Mouse (Mus musculus): Measurements from ENCODE around the gene Esrp2.

Gene Esrp2

DNA sequence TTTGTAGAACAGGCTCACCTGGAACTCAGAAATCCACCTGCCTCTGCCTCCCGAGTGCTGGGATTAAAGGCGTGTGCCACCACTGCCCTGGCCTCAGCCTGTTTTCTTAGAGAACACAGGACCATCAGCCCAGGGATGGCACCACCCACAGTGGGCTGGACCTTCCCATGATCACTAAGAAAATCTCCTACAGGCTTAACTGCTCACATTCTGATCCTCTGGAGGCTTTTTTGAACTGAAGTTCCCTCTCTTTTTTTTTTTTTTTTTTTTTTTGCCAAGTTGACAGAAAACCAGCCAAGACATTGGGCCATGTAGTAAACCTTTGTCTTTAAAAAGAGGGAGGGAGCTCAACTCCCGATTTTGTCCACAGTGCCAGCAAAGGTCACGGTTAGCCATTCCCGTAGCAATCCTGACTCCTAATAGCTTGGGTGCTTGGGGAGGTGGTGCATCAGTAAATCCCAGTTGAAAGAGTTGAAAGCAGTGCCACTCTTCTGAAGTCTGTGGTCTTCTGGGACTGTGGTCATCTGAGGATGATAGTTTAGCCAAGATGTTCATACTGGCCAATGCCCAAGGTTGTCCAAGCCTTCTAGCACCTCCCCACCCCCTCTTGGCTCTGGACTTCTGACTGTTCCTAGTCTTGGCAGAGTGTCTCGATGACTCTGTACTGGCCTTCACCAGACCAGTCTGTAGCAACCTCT lies 11.2 kb upstream of the Esrp2 start:
- no peak for DNase-seq (ENCODE audit: low spot score)

GRCm38 (mm10) chr8:106146014-106146413 lies 9.2 kb upstream of the Esrp2 start:
- DNase-seq (ENCODE audit: low spot score) = no peak

DNA sequence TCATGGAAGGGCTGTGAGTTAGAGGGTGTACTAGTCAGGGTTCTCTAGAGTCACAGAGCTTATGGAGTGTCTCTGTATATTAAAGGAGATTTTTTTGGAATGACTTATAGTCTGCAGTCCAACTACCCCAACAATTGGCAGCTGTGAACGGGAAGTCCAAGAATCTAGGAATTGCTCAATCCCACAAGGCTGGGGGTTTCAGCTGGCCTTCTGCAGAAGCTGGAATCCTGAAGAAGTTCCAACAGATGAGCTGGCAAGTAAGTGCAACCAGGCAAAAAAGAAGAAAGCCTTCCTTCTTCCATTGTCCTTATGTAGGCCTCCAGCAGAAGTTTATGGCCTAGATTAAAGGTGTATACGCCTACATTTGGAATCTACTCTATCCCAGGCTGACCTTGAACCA lies 8.6 kb upstream of the Esrp2 start:
- no peak for DNase-seq (ENCODE audit: low spot score)

GRCm38 (mm10) chr8:106140769-106141168 lies 4.0 kb upstream of the Esrp2 start:
- peak; percentile 82 for DNase-seq (ENCODE audit: low spot score)

- no peak for DNase-seq (ENCODE audit: low spot score)
Observed at GRCm38 (mm10) chr8:106140191-106140590, 3.4 kb upstream of the Esrp2 start.

GRCm38 (mm10) chr8:106138616-106139015 lies 1.8 kb upstream of the Esrp2 start:
- DNase-seq (ENCODE audit: low spot score) = no peak

GRCm38 (mm10) chr8:106137906-106138477 lies 1.2 kb upstream of the Esrp2 start:
- DNase-seq (ENCODE audit: low spot score) = no peak

- no peak for DNase-seq (ENCODE audit: low spot score)
Observed at GRCm38 (mm10) chr8:106137218-106137905, 588 bp upstream of the Esrp2 start.

GRCm38 (mm10) chr8:106135672-106136071 lies 1.1 kb downstream of the Esrp2 start:
- no peak for DNase-seq (ENCODE audit: low spot score)

DNA sequence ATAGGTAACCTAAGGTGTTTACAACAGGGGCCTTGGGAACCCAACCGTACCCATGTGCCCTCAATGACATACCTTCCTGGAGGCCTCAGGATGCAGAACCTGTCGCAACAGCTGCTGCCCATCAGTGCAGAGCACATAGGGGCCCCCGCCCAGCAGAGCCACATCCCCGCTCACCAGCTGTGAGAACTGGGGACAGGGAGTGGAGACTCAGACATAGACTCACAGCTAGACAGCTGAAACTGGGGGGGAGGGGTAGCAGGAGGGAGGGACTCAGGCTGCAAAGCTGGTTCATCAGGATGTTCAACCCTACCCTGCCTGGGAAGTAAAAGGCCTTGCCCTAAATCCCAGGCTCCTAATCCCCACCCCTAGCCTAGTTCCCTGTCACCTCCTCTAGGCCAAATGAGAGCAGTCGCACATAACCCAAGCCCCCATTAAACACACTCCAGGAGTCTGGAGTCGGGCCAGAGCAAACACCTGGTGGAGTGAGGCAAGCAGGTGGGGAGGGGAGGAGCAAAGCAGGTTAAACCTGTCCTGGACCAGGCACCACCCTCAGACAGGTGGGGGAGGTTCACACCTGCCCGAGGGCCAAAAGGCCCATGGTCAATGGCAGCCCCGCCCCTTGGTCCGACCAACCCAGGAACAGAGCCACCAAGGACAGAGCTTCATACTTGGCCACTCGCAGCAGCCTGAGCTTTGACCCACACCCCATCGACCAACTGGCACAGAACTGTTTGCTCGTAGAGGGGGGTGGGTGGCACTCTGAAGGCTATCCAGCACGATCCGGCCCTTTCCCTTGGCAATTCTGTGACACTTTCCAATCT lies 1.8 kb downstream of the Esrp2 start:
- no peak for DNase-seq (ENCODE audit: low spot score)

DNA sequence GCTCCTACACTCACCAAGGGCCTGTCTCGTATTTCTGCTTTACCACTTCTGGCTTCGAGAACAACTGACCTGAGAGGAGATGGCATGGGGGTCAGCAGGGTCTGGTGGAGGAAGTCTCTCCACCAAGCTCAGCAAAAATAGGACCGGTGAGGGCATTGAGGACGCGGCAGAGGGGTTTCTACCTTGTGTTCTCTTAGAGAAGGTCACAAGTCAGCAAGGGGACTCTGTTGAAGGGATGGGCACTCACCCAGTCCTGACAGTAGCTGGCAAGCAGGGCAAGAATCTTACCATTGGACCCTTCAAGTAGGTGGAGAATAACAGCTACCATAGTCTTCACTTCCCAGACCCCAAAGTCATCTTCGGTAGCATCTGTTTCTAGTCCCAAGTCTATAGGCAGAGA lies 2.8 kb downstream of the Esrp2 start:
- DNase-seq (ENCODE audit: low spot score) = no peak

GRCm38 (mm10) chr8:106133526-106133925 lies 3.2 kb downstream of the Esrp2 start:
- peak; percentile 42 for DNase-seq (ENCODE audit: low spot score)

- DNase-seq (ENCODE audit: low spot score) = no peak
Observed at GRCm38 (mm10) chr8:106132356-106132755, 4.4 kb downstream of the Esrp2 start.

DNA sequence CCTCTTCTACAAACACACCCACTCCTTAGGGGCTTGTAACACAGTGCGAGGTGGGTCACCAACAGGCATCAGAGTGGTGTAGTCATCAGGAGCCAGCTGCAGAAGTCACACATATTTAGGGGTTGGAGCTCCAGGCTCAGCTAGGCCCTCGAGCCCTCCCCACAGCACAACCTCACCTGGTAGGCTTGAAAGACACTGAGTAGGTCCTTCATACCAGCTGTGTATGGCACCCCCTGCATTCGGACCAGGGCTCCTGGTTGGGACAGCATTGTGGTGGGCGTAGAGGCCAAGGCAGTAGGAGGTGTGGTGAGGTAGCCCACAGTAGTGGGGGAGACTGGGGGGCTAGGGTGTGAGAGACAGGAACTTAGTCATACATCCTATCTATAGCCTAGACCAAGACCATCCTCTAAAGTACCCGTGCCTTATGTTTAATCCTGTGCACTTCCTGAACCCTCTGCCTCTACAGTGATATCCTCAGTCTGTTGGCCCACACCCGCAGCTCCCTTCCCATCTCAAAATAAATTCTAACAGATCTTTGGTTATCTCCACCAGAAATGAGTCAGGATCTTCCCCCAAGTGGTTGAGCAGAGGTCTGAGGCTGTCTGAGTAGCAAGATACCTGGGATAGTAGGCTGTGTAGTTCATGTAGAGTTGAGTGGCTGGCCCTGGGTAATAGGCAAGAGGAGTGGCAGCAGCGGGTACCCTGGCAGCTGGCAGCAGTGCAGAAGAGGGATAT lies 5.1 kb downstream of the Esrp2 start:
- DNase-seq (ENCODE audit: low spot score) = no peak

GRCm38 (mm10) chr8:106131021-106131420 lies 5.8 kb downstream of the Esrp2 start:
- no peak for DNase-seq (ENCODE audit: low spot score)

DNA sequence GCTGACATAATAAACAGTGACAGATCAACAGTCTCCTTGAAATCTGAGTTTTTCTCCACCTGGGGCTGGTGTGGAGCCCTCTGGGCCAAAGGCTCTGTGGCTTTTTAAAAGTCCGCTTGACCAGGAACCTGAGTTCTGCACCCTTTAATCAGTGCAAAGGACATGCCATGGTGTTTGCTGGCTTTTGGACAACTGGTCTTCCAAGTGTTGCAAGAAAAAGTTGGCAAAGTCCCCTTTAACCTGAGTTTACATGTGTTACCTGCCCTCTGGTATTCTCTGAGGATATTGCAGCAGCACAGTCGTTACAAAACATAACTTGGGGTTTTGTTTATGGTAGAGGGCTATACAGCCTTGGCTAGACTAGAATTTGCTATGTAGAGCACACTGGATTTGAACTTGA lies 6.3 kb downstream of the Esrp2 start:
- DNase-seq (ENCODE audit: low spot score) = no peak

DNA sequence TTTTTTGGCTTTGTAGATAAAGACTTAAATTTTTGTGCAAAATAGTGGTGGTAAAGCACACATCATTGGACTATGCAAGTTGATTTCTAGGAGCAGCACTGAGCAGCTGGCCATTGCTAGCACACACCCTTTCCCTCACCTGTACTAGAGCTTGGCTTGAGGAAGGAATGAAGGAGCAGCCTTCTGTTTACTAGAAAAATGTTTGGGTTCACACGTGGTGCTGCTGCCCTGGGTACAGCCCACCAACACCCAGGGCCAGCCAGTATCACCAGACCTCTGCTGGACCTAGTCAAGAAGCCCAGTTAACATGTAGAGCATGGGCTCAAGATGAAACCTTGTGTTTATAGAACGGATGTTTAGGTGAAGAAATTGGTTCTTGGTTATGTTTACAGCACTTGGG lies 6.8 kb downstream of the Esrp2 start:
- no peak for DNase-seq (ENCODE audit: low spot score)

- no peak for DNase-seq (ENCODE audit: low spot score)
Observed at GRCm38 (mm10) chr8:106129232-106129930, 7.4 kb downstream of the Esrp2 start.

GRCm38 (mm10) chr8:106127882-106128410 lies 8.8 kb downstream of the Esrp2 start:
- DNase-seq (ENCODE audit: low spot score) = no peak

DNA sequence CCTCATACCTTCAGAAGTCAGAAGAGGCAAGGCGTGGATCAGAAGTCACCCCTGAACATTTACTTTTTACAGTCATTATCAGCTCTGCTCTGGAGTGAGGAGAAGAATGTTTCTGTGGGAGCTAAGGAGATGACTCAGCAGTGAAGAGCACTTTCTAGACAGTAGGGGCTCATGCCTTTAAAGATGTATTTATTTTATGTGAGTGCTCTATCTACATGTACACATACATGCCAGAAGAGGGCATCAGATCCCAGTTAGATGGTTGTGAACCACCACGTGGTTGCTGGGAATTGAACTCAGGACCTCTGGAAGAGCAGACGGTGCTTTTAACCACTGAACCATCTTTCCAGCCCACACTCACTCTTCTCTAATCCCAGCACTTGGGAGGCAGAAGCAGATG lies 9.7 kb downstream of the Esrp2 start:
- DNase-seq (ENCODE audit: low spot score) = no peak

GRCm38 (mm10) chr8:106126055-106126454 lies 10.7 kb downstream of the Esrp2 start:
- no peak for DNase-seq (ENCODE audit: low spot score)

All from T-cell, adult 2 months (primary cell).